Mouse (Mus musculus): ENCODE results near the gene Anapc5.

DNA sequence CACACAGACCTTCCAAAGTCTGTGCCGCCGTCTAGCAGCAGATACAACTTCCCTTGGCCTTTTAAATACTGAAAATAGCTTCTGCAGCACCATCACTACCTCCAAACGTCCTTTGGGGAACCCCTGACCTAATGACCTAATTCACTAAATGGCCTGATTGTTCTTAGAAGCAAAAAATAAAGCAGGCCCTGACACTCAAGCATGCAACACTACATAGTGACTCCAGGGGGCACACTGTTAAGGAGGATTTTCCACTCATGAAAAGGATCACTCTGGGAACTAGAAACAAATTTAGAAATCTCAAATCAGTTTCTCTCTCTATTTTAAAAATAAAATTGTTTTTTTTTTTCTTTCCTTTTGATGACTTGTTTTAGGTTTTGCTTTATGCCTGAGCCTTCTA is 15.6 kb downstream of the Anapc5 start:
- TF ChIP-seq GATA1 (IDR thresholded peaks at IDR 0.05; ENCODE audit: borderline replicate concordance, low read length) (no peak), FLI1 (IDR thresholded peaks at IDR 0.05; ENCODE audit: low read length) (no peak)
